Mouse (Mus musculus) embryonic facial prominence, embryonic 12.5 days (tissue): ENCODE data around the gene Gm9507. TPM values are rescaled to one million over a fixed set of nuclear protein-coding genes. Genes with fewer than 3 reads are reported as not detected.

Source experiments
- ATAC-seq: fragments of 200-750 bp; cut with Nextera tagmentation; 2 replicates; pipeline ENCODE4 v1.8.0; 2017; ENCODE audit not compliant: insufficient number of reproducible peaks, insufficient read depth, low FRiP score, low TSS enrichment
- H3K27ac ChIP-seq: fragments of 300-500 bp; sonication (generic); 2 replicates; pipeline ENCODE4 v1.5.1; 2016; ENCODE audit warnings: mild to moderate bottlenecking
- H3K27me3 ChIP-seq: fragments of 300-500 bp; sonication (generic); 2 replicates; pipeline ENCODE4 v1.6.1; 2016; ENCODE audit warnings: mild to moderate bottlenecking, moderate library complexity
- H3K36me3 ChIP-seq: fragments of 300-500 bp; sonication (generic); 2 replicates; pipeline ENCODE4 v1.6.1; 2016; ENCODE audit warnings: mild to moderate bottlenecking
- H3K4me1 ChIP-seq: fragments of 300-500 bp; sonication (generic); 2 replicates; pipeline ENCODE4 v1.6.1; 2016
- H3K4me2 ChIP-seq: fragments of 300-500 bp; sonication (generic); replicated peaks from 2 replicates; pipeline ENCODE4 v1.6.1; 2016; ENCODE audit warnings: mild to moderate bottlenecking, moderate library complexity
- H3K4me3 ChIP-seq: fragments of 300-500 bp; sonication (generic); 2 replicates; pipeline ENCODE4 v1.5.1; 2016; ENCODE audit warnings: mild to moderate bottlenecking
- H3K9ac ChIP-seq: fragments of 300-500 bp; sonication (generic); 2 replicates; pipeline ENCODE4 v1.6.1; 2016; ENCODE audit warnings: mild to moderate bottlenecking, moderate library complexity
- H3K9me3 ChIP-seq: fragments of 300-500 bp; sonication (generic); 2 replicates; pipeline ENCODE4 v1.6.1; 2016; ENCODE audit warnings: mild to moderate bottlenecking, moderate library complexity
- WGBS: fragments of 180-500 bp; shearing (Covaris S2); methylation state at CpG from one replicate; pipeline ENCODE4 v1.1.7; 2016; 5-methylcytosine and 5-hydroxymethylcytosine counted together
- polyA plus RNA-seq: library from polyadenylated mRNA; unstranded; fragments of >200 nt; fragmentation: Nextera tagmentation; extraction: Ambion mirVana; gene quantifications from 2 replicates; pipeline ENCODE4 v1.2.1, GENCODE M21; 2016

The Gm9507 gene
- polyA plus RNA-seq, 1 experiment from 2014 or later, result not detected

- Histone ChIP-seq H3K9ac (no peak overlapping the region), H3K4me2 (no peak overlapping the region), H3K27me3 (no peaks in the 10 kb centered on the region), H3K36me3 (no peaks in the 10 kb centered on the region), H3K4me1 (no peaks in the 10 kb centered on the region), H3K4me3 (no peak overlapping the region), H3K27ac (no peak overlapping the region), H3K9me3 (no peaks in the 10 kb centered on the region)
- ATAC-seq, result no peak
- 57% methylated on average over 1 of the region's 1 CpGs for WGBS
Observed at GRCm38 (mm10) chr10:77769727-77770126, 41.9 kb downstream of the Gm9507 start.

Other genes with a start within 250 kb of the Gm9507 start
- 92.5 and 94.4 TPM in 2 replicates for gene Pttg1ip, start 230.1 kb downstream of the Gm9507 start, polyA plus RNA-seq
- gene Sumo3, start 205.7 kb downstream of the Gm9507 start, polyA plus RNA-seq, result 385 and 391 TPM in 2 replicates
- gene Gm49325, start 205.6 kb downstream of the Gm9507 start, polyA plus RNA-seq, result 7.0 and 7.1 TPM in 2 replicates
- gene Ube2g2, start 189.6 kb downstream of the Gm9507 start, polyA plus RNA-seq, result 76.7 and 81.7 TPM in 2 replicates
- 0.32 and 0.69 TPM in 2 replicates for gene Tspear, start 125.3 kb downstream of the Gm9507 start, polyA plus RNA-seq
- not detected in 2 replicates for gene Gm19402, start 121.1 kb downstream of the Gm9507 start, polyA plus RNA-seq
- not detected in 2 replicates for gene Gm9508, start 114.6 kb downstream of the Gm9507 start, polyA plus RNA-seq
- gene Gm10272, start 105.2 kb downstream of the Gm9507 start, polyA plus RNA-seq, result not detected in 2 replicates
- not detected in 2 replicates for gene Gm10024, start 100.4 kb downstream of the Gm9507 start, polyA plus RNA-seq
- gene Gm10142, start 96.0 kb downstream of the Gm9507 start, polyA plus RNA-seq, result not detected in 2 replicates
- gene Krtap12-1, start 91.2 kb downstream of the Gm9507 start, polyA plus RNA-seq, result not detected in 2 replicates
- not detected in 2 replicates for gene Gm10100, start 85.4 kb downstream of the Gm9507 start, polyA plus RNA-seq
- not detected in 2 replicates for gene Gm18596, start 69.2 kb downstream of the Gm9507 start, polyA plus RNA-seq
- gene Gm9736, start 60.5 kb downstream of the Gm9507 start, polyA plus RNA-seq, result not detected in 2 replicates
- gene Gm3233, start 52.2 kb downstream of the Gm9507 start, polyA plus RNA-seq, result not detected in 2 replicates
- not detected in 2 replicates for gene Gm3238, start 40.5 kb downstream of the Gm9507 start, polyA plus RNA-seq
- not detected in 2 replicates for gene Gm7138, start 34.9 kb downstream of the Gm9507 start, polyA plus RNA-seq
- not detected in 2 replicates for gene Gm3250, start 29.3 kb downstream of the Gm9507 start, polyA plus RNA-seq
- not detected in 2 replicates for gene Gm7137, start 23.6 kb downstream of the Gm9507 start, polyA plus RNA-seq
- gene Gm9639, start 16.8 kb downstream of the Gm9507 start, polyA plus RNA-seq, result not detected in 2 replicates
- gene Gm19668, start 12.7 kb downstream of the Gm9507 start, polyA plus RNA-seq, result not detected in 2 replicates
- not detected in 2 replicates for gene Gm2696, start 2.8 kb upstream of the Gm9507 start, polyA plus RNA-seq
- gene Krtap10-4, start 15.3 kb upstream of the Gm9507 start, polyA plus RNA-seq, result not detected in 2 replicates
- not detected in 2 replicates for gene Krtap10-10, start 24.1 kb upstream of the Gm9507 start, polyA plus RNA-seq
- gene Gm36176, start 35.0 kb upstream of the Gm9507 start, polyA plus RNA-seq, result not detected in 2 replicates
- not detected in 2 replicates for gene Gm10318, start 41.0 kb upstream of the Gm9507 start, polyA plus RNA-seq
- not detected in 2 replicates for gene Gm3285, start 50.1 kb upstream of the Gm9507 start, polyA plus RNA-seq
- gene Lrrc3, start 90.7 kb upstream of the Gm9507 start, polyA plus RNA-seq, result 4.4 and 4.7 TPM in 2 replicates
- gene Trpm2, start 158.7 kb upstream of the Gm9507 start, polyA plus RNA-seq, result 0.72 and 0.87 TPM in 2 replicates
- 32.9 and 35.1 TPM in 2 replicates for gene 1810043G02Rik, start 166.7 kb upstream of the Gm9507 start, polyA plus RNA-seq
- 137 TPM in 2 replicates for gene Pfkl, start 198.2 kb upstream of the Gm9507 start, polyA plus RNA-seq
- 0.19 and 0.41 TPM in 2 replicates for gene Dnmt3l, start 230.1 kb upstream of the Gm9507 start, polyA plus RNA-seq
- gene Aire, start 231.8 kb upstream of the Gm9507 start, polyA plus RNA-seq, result 0.17 and 0.42 TPM in 2 replicates